Mouse (Mus musculus): ENCODE results near the gene Tyrobp. TPM values are rescaled to one million over a fixed set of nuclear protein-coding genes. Genes with fewer than 3 reads are reported as not detected.

The Tyrobp gene
- polyA plus RNA-seq, 1 experiment, result 83.0 TPM

- no peak for DNase-seq
- no peak for TF ChIP-seq POLR2A (IDR thresholded peaks at IDR 0.05; ENCODE audit: low read depth, low read length)
- no peak for TF ChIP-seq CTCF (conservative IDR thresholded peaks at IDR 0.05; ENCODE audit: insufficient read depth, insufficient read length, low read depth, low read length)
- 51% methylated on average over 4 of the region's 4 CpGs for whole genome bisulfite sequencing
- Histone ChIP-seq H3K4me3 (ENCODE audit: insufficient read depth, low read depth, low read length) (no peak overlapping the region), H3K4me1 (ENCODE audit: control insufficient read depth, insufficient read depth, low read length) (no peaks in the 10 kb centered on the region), H3K27ac (ENCODE audit: insufficient read depth, low read depth, low read length) (no peak overlapping the region), H3K36me3 (ENCODE audit: control insufficient read depth, insufficient read depth, low read length) (no peaks in the 10 kb centered on the region), H3K27me3 (replicated peaks; ENCODE audit: control insufficient read depth, insufficient read depth, low read length) (no peaks in the 10 kb centered on the region)
Observed at GRCm38 (mm10) chr7:30412735-30413147, 819 bp upstream of the Tyrobp start.

- H3K36me3 ChIP-seq (ENCODE audit: control insufficient read depth, insufficient read depth, low read length), result no peaks in the 10 kb centered on the region
- no peaks in the 10 kb centered on the region for H3K4me1 ChIP-seq (ENCODE audit: control insufficient read depth, insufficient read depth, low read length)
- no peaks in the 10 kb centered on the region for H3K27me3 ChIP-seq (replicated peaks; ENCODE audit: control insufficient read depth, insufficient read depth, low read length)
- H3K27ac ChIP-seq (ENCODE audit: insufficient read depth, low read depth, low read length), result no peak overlapping the region
- no peak for DNase-seq
- H3K4me3 ChIP-seq (ENCODE audit: insufficient read depth, low read depth, low read length), result no peak overlapping the region
- 79% methylated on average over 9 of the region's 9 CpGs for WGBS
- TF ChIP-seq CTCF (conservative IDR thresholded peaks at IDR 0.05; ENCODE audit: insufficient read depth, insufficient read length, low read depth, low read length), result no peak
- no peak for TF ChIP-seq POLR2A (IDR thresholded peaks at IDR 0.05; ENCODE audit: low read depth, low read length)
Observed at GRCm38 (mm10) chr7:30417856-30418255, 4.3 kb downstream of the Tyrobp start.

GRCm38 (mm10) chr7:30419561-30420499 lies 6.3 kb downstream of the Tyrobp start, which contains the start of gene Hcst:
Hcst (minus strand) TSS chr7:30419854.
- Histone ChIP-seq H3K4me3 (ENCODE audit: insufficient read depth, low read depth, low read length) (no peak within 1 kb of the TSS), H3K27me3 (replicated peaks; ENCODE audit: control insufficient read depth, insufficient read depth, low read length) (no peaks in the 10 kb centered on the region), H3K4me1 (ENCODE audit: control insufficient read depth, insufficient read depth, low read length) (no peaks in the 10 kb centered on the region), H3K27ac (ENCODE audit: insufficient read depth, low read depth, low read length) (peak within 1 kb of the TSS; percentile 2; the same call in 1 of the 2 replicates), H3K36me3 (ENCODE audit: control insufficient read depth, insufficient read depth, low read length) (no peaks in the 10 kb centered on the region)
- TF ChIP-seq CTCF (conservative IDR thresholded peaks at IDR 0.05; ENCODE audit: insufficient read depth, insufficient read length, low read depth, low read length), result no peak
- no peak for TF ChIP-seq POLR2A (IDR thresholded peaks at IDR 0.05; ENCODE audit: low read depth, low read length)
- DNase-seq, result peak; percentile 28
- 55% methylated on average over 10 of the region's 10 CpGs for WGBS

GRCm38 (mm10) chr7:30420673-30421072 lies 7.1 kb downstream of the Tyrobp start:
- WGBS, result 88% methylated on average over 3 of the region's 3 CpGs
- no peak for DNase-seq

GRCm38 (mm10) chr7:30421175-30421889 lies 7.8 kb downstream of the Tyrobp start, which contains the start of gene Nfkbid:
Nfkbid (plus strand) TSS chr7:30421732.
- TF ChIP-seq CTCF (conservative IDR thresholded peaks at IDR 0.05; ENCODE audit: insufficient read depth, insufficient read length, low read depth, low read length) (no peak), POLR2A (IDR thresholded peaks at IDR 0.05; ENCODE audit: low read depth, low read length) (no peak)
- H3K27ac ChIP-seq (ENCODE audit: insufficient read depth, low read depth, low read length), result peak within 1 kb of the TSS; percentile 49; the same call in 1 of the 2 replicates
- H3K36me3 ChIP-seq (ENCODE audit: control insufficient read depth, insufficient read depth, low read length), result no peaks in the 10 kb centered on the region
- no peaks in the 10 kb centered on the region for H3K27me3 ChIP-seq (replicated peaks; ENCODE audit: control insufficient read depth, insufficient read depth, low read length)
- DNase-seq, result peak; percentile 74
- H3K4me3 ChIP-seq (ENCODE audit: insufficient read depth, low read depth, low read length), result peak within 1 kb of the TSS; percentile 70
- WGBS, result 9% methylated on average over 31 of the region's 31 CpGs
- no peaks in the 10 kb centered on the region for H3K4me1 ChIP-seq (ENCODE audit: control insufficient read depth, insufficient read depth, low read length)

More at GRCm38 (mm10) chr7:30420673-30421072, 7.1 kb downstream of the Tyrobp start:
- no peaks in the 10 kb centered on the region for H3K27me3 ChIP-seq (replicated peaks; ENCODE audit: control insufficient read depth, insufficient read depth, low read length)
- no peak overlapping the region for H3K4me3 ChIP-seq (ENCODE audit: insufficient read depth, low read depth, low read length)
- TF ChIP-seq CTCF (conservative IDR thresholded peaks at IDR 0.05; ENCODE audit: insufficient read depth, insufficient read length, low read depth, low read length) (no peak), POLR2A (IDR thresholded peaks at IDR 0.05; ENCODE audit: low read depth, low read length) (no peak)
- H3K27ac ChIP-seq (ENCODE audit: insufficient read depth, low read depth, low read length), result no peak overlapping the region
- H3K36me3 ChIP-seq (ENCODE audit: control insufficient read depth, insufficient read depth, low read length), result no peaks in the 10 kb centered on the region
- no peaks in the 10 kb centered on the region for H3K4me1 ChIP-seq (ENCODE audit: control insufficient read depth, insufficient read depth, low read length)

GRCm38 (mm10) chr7:30421890-30422435 lies 8.4 kb downstream of the Tyrobp start:
- no peaks in the 10 kb centered on the region for H3K4me1 ChIP-seq (ENCODE audit: control insufficient read depth, insufficient read depth, low read length)
- peak; percentile 87 for DNase-seq
- H3K27ac ChIP-seq (ENCODE audit: insufficient read depth, low read depth, low read length), result peak overlapping the region; percentile 49; the same call in 1 of the 2 replicates
- H3K4me3 ChIP-seq (ENCODE audit: insufficient read depth, low read depth, low read length), result peak overlapping the region; percentile 70
- H3K27me3 ChIP-seq (replicated peaks; ENCODE audit: control insufficient read depth, insufficient read depth, low read length), result no peaks in the 10 kb centered on the region
- TF ChIP-seq POLR2A (IDR thresholded peaks at IDR 0.05; ENCODE audit: low read depth, low read length) (no peak), CTCF (conservative IDR thresholded peaks at IDR 0.05; ENCODE audit: insufficient read depth, insufficient read length, low read depth, low read length) (no peak)
- no peaks in the 10 kb centered on the region for H3K36me3 ChIP-seq (ENCODE audit: control insufficient read depth, insufficient read depth, low read length)
- under 1% methylated on average over 45 of the region's 45 CpGs for WGBS
